Mouse (Mus musculus) heart, embryonic 16.5 days (tissue): ENCODE results near the gene Tmem238l. TPM values are rescaled to one million over a fixed set of nuclear protein-coding genes. Genes with fewer than 3 reads are reported as not detected.
A peak's percentile ranks its signal among the peaks of the same experiment; 100 is the strongest.

Experiments used
- ATAC-seq: fragments of 200-750 bp; cut with Nextera tagmentation; replicated peaks from 2 replicates; pipeline ENCODE4 v1.8.0; 2017; ENCODE audit warnings: moderate number of reproducible peaks; ENCODE audit not compliant: insufficient read depth, low FRiP score; ENCODE audit errors: extremely low read depth
- H3K27ac ChIP-seq: fragments of 300-500 bp; sonication (generic); 2 replicates; pipeline ENCODE4 v1.5.1; 2014; ENCODE audit warnings: mild to moderate bottlenecking, low read length, control low read depth, moderate library complexity
- H3K27me3 ChIP-seq: fragments of 300-500 bp; sonication (generic); 2 replicates; pipeline ENCODE4 v1.6.1; 2014; ENCODE audit warnings: low read length, mixed read lengths; ENCODE audit not compliant: control insufficient read depth, insufficient read depth
- H3K36me3 ChIP-seq: fragments of 300-500 bp; sonication (generic); 2 replicates; pipeline ENCODE4 v1.6.1; 2014; ENCODE audit not compliant: control insufficient read depth, insufficient read depth
- H3K4me1 ChIP-seq: fragments of 300-500 bp; sonication (generic); 2 replicates; pipeline ENCODE4 v1.6.1; 2014; ENCODE audit warnings: low read length, mixed read lengths; ENCODE audit not compliant: control insufficient read depth, insufficient read depth
- H3K4me2 ChIP-seq: fragments of 300-500 bp; sonication (generic); 2 replicates; pipeline ENCODE4 v1.6.1; 2014; ENCODE audit warnings: low read depth, mild to moderate bottlenecking, control low read depth, low read length
- H3K4me3 ChIP-seq: fragments of 300-500 bp; sonication (generic); 2 replicates; pipeline ENCODE4 v1.5.1; 2014; ENCODE audit warnings: mild to moderate bottlenecking, control low read depth, low read length
- H3K9ac ChIP-seq: fragments of 300-500 bp; sonication (generic); 2 replicates; pipeline ENCODE4 v1.6.1; 2014; ENCODE audit warnings: low read length, control low read depth
- H3K9me3 ChIP-seq: fragments of 300-500 bp; sonication (generic); replicated peaks from 2 replicates; pipeline ENCODE4 v1.6.1; 2016; ENCODE audit warnings: low read length; ENCODE audit not compliant: control insufficient read depth
- WGBS: fragments of 180-500 bp; shearing (Covaris S2); extraction: QIAGEN DNeasy Blood & Tissue Kit; methylation state at CpG from one replicate; pipeline ENCODE4 v1.1.7; 2014; 5-methylcytosine and 5-hydroxymethylcytosine counted together
- polyA plus RNA-seq: library from polyadenylated mRNA; unstranded; fragments of >200 nt; fragmentation: Nextera tagmentation; extraction: Ambion mirVana; gene quantifications from 2 replicates; pipeline ENCODE4 v1.2.1, GENCODE M21; 2015

Gene Tmem238l
- polyA plus RNA-seq, 1 experiment from 2014 or later: not detected

GRCm38 (mm10) chr11:66934428-66935173 lies 21.8 kb upstream of the Tmem238l start:
- H3K9me3 ChIP-seq: no peaks in the 10 kb centered on the region; the same call in 1 of the 2 replicates
- no peak overlapping the region for H3K4me2 ChIP-seq
- H3K4me1 ChIP-seq: no peaks in the 10 kb centered on the region
- WGBS: 75% methylated on average over 7 of the region's 7 CpGs
- no peaks in the 10 kb centered on the region for H3K36me3 ChIP-seq
- no peak overlapping the region for H3K4me3 ChIP-seq
- no peak for ATAC-seq
- no peaks in the 10 kb centered on the region for H3K27me3 ChIP-seq
- no peak overlapping the region for H3K9ac ChIP-seq
- no peak overlapping the region for H3K27ac ChIP-seq

GRCm38 (mm10) chr11:66942011-66942410 lies 14.4 kb upstream of the Tmem238l start:
- no peak for ATAC-seq
- H3K9me3 ChIP-seq: no peaks in the 10 kb centered on the region
- WGBS: 83% methylated on average over 5 of the region's 5 CpGs

GRCm38 (mm10) chr11:66945224-66945767 lies 11.1 kb upstream of the Tmem238l start:
- Histone ChIP-seq H3K4me2 (no peak overlapping the region), H3K27ac (no peak overlapping the region), H3K4me3 (no peak overlapping the region), H3K9ac (no peak overlapping the region), H3K27me3 (no peaks in the 10 kb centered on the region), H3K4me1 (no peaks in the 10 kb centered on the region), H3K36me3 (no peaks in the 10 kb centered on the region), H3K9me3 (no peaks in the 10 kb centered on the region)
- 59% methylated on average over 2 of the region's 2 CpGs for WGBS
- no peak for ATAC-seq

More at GRCm38 (mm10) chr11:66942011-66942410, 14.4 kb upstream of the Tmem238l start:
- Histone ChIP-seq H3K4me1 (no peaks in the 10 kb centered on the region), H3K4me2 (no peak overlapping the region), H3K9ac (no peak overlapping the region), H3K36me3 (no peaks in the 10 kb centered on the region), H3K27ac (no peak overlapping the region), H3K27me3 (no peaks in the 10 kb centered on the region), H3K4me3 (no peak overlapping the region)

GRCm38 (mm10) chr11:66946521-66946920 lies 9.9 kb upstream of the Tmem238l start:
- Histone ChIP-seq H3K36me3 (no peaks in the 10 kb centered on the region), H3K27ac (no peak overlapping the region), H3K9me3 (no peaks in the 10 kb centered on the region), H3K4me2 (no peak overlapping the region), H3K9ac (no peak overlapping the region), H3K4me1 (no peaks in the 10 kb centered on the region), H3K4me3 (no peak overlapping the region), H3K27me3 (no peaks in the 10 kb centered on the region)
- no peak for ATAC-seq
- WGBS: 56% methylated on average over 6 of the region's 6 CpGs

GRCm38 (mm10) chr11:66946922-66947321 lies 9.5 kb upstream of the Tmem238l start:
- Histone ChIP-seq H3K27ac (no peak overlapping the region), H3K4me2 (no peak overlapping the region), H3K4me3 (no peak overlapping the region), H3K9ac (no peak overlapping the region), H3K36me3 (no peaks in the 10 kb centered on the region), H3K27me3 (no peaks in the 10 kb centered on the region), H3K9me3 (no peaks in the 10 kb centered on the region), H3K4me1 (no peaks in the 10 kb centered on the region)
- WGBS: 79% methylated on average over 6 of the region's 6 CpGs
- ATAC-seq: no peak

- Histone ChIP-seq H3K4me3 (no peak overlapping the region), H3K27ac (no peak overlapping the region), H3K36me3 (no peaks in the 10 kb centered on the region), H3K9ac (no peak overlapping the region), H3K4me1 (0 out of 2 replicates have a peak, but pooled peaks cover 8% of the 10 kb centered on the region), H3K9me3 (no peaks in the 10 kb centered on the region; the same call in 1 of the 2 replicates), H3K27me3 (no peaks in the 10 kb centered on the region), H3K4me2 (no peak overlapping the region)
- 50% methylated on average over 1 of the region's 1 CpGs for WGBS
- no peak for ATAC-seq
These were observed 4.4 kb downstream of the Tmem238l start for GRCm38 (mm10) chr11:66960797-66961196.

- H3K27ac ChIP-seq: peak overlapping the region; percentile 11
- 0 out of 2 replicates have a peak overlapping the region, but pooled peaks have one; percentile 2 for H3K4me2 ChIP-seq
- ATAC-seq: peak; percentile 82
- H3K4me3 ChIP-seq: no peak overlapping the region
- no peaks in the 10 kb centered on the region; the same call in 1 of the 2 replicates for H3K9me3 ChIP-seq
- no peaks in the 10 kb centered on the region for H3K27me3 ChIP-seq
- WGBS: 43% methylated on average over 12 of the region's 12 CpGs
- no peaks in the 10 kb centered on the region for H3K36me3 ChIP-seq
- no peak overlapping the region for H3K9ac ChIP-seq
- 0 out of 2 replicates have a peak, but pooled peaks cover 8% of the 10 kb centered on the region for H3K4me1 ChIP-seq
These were observed 5.2 kb downstream of the Tmem238l start for GRCm38 (mm10) chr11:66961447-66962176.

- Histone ChIP-seq H3K4me1 (0 out of 2 replicates have a peak, but pooled peaks cover 8% of the 10 kb centered on the region), H3K4me2 (no peak overlapping the region), H3K36me3 (no peaks in the 10 kb centered on the region), H3K9ac (no peak overlapping the region), H3K9me3 (no peaks in the 10 kb centered on the region; the same call in 1 of the 2 replicates), H3K27ac (no peak overlapping the region), H3K27me3 (no peaks in the 10 kb centered on the region), H3K4me3 (no peak overlapping the region)
- 35% methylated on average over 1 of the region's 1 CpGs for WGBS
- peak; percentile 67 for ATAC-seq
These were observed 7.0 kb downstream of the Tmem238l start for GRCm38 (mm10) chr11:66963462-66963861.
